Mouse (Mus musculus): ENCODE measurements around the gene Bicc1. TPM values are rescaled to one million over a fixed set of nuclear protein-coding genes. Genes with fewer than 3 reads are reported as not detected.

The Bicc1 gene
- total and polyA plus RNA-seq, 2 experiments, result 0.75 to 1.7 TPM

- Histone ChIP-seq H3K79me2 (ENCODE audit: control insufficient read depth, insufficient read depth, low read length) (no peaks in the 10 kb centered on the region), H3K4me3 (ENCODE audit: insufficient read depth, low read depth, low read length) (no peak overlapping the region), H3K4me1 (ENCODE audit: control insufficient read depth, insufficient read depth, low read length) (no peaks in the 10 kb centered on the region), H3K27me3 (ENCODE audit: control insufficient read depth, insufficient read depth, low read length) (no peaks in the 10 kb centered on the region), H3K36me3 (ENCODE audit: control insufficient read depth, insufficient read depth, low read length) (no peaks in the 10 kb centered on the region), H3K9ac (ENCODE audit: low read depth, low read length) (no peak overlapping the region), H3K27ac (replicated peaks; ENCODE audit: insufficient read depth, low read depth, low read length) (no peak overlapping the region)
- DNase-seq (ENCODE audit: extremely low read depth, low read depth, low spot score), result no peak
- 93% methylated on average over 8 of the region's 8 CpGs for whole genome bisulfite sequencing
- TF ChIP-seq CTCF (IDR thresholded peaks at IDR 0.05; ENCODE audit: low read depth, low read length), result no peak
- no peak for TF ChIP-seq POLR2A (IDR thresholded peaks at IDR 0.05; ENCODE audit: extremely low read depth, insufficient read depth, low read length)
Measured at GRCm38 (mm10) chr10:71094707-71095254, 64.7 kb downstream of the Bicc1 start.

DNA sequence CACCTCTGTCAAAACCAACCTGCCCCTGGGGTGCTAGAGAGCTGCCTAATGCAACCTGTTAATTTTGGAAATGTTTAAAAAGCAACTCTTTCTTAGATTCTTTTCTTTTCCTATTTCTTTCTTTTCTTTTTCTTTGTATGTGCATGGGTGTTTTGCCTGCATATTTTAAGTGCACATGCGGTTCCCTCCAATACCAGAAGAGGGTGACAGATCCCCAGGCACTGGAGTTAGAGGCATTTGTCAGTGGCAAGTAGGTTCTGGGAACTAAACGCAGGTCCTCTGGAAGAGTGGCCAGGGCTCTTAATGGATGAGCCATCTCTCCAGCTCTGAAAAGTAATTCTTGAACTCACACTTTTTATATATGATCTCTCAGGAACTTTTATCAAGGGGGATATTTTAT is 66.2 kb downstream of the Bicc1 start:
- WGBS, result 93% methylated on average over 2 of the region's 2 CpGs
- Histone ChIP-seq H3K4me3 (ENCODE audit: insufficient read depth, low read depth, low read length) (no peak overlapping the region), H3K4me1 (ENCODE audit: control insufficient read depth, insufficient read depth, low read length) (no peaks in the 10 kb centered on the region), H3K79me2 (ENCODE audit: control insufficient read depth, insufficient read depth, low read length) (no peaks in the 10 kb centered on the region), H3K27me3 (ENCODE audit: control insufficient read depth, insufficient read depth, low read length) (no peaks in the 10 kb centered on the region), H3K9ac (ENCODE audit: low read depth, low read length) (no peak overlapping the region), H3K27ac (replicated peaks; ENCODE audit: insufficient read depth, low read depth, low read length) (no peak overlapping the region), H3K36me3 (ENCODE audit: control insufficient read depth, insufficient read depth, low read length) (no peaks in the 10 kb centered on the region)
- TF ChIP-seq POLR2A (IDR thresholded peaks at IDR 0.05; ENCODE audit: extremely low read depth, insufficient read depth, low read length) (no peak), CTCF (IDR thresholded peaks at IDR 0.05; ENCODE audit: low read depth, low read length) (no peak)
- DNase-seq (ENCODE audit: extremely low read depth, low read depth, low spot score), result no peak

- no peaks in the 10 kb centered on the region for H3K79me2 ChIP-seq (ENCODE audit: control insufficient read depth, insufficient read depth, low read length)
- H3K4me1 ChIP-seq (ENCODE audit: control insufficient read depth, insufficient read depth, low read length), result no peaks in the 10 kb centered on the region
- H3K9ac ChIP-seq (ENCODE audit: low read depth, low read length), result no peak overlapping the region
- no peak overlapping the region for H3K27ac ChIP-seq (replicated peaks; ENCODE audit: insufficient read depth, low read depth, low read length)
- no peaks in the 10 kb centered on the region for H3K36me3 ChIP-seq (ENCODE audit: control insufficient read depth, insufficient read depth, low read length)
- no peak for DNase-seq (ENCODE audit: extremely low read depth, low read depth, low spot score)
- TF ChIP-seq POLR2A (IDR thresholded peaks at IDR 0.05; ENCODE audit: extremely low read depth, insufficient read depth, low read length), result no peak
- TF ChIP-seq CTCF (IDR thresholded peaks at IDR 0.05; ENCODE audit: low read depth, low read length), result no peak
- WGBS, result 63% methylated on average over 4 of the region's 4 CpGs
- no peaks in the 10 kb centered on the region for H3K27me3 ChIP-seq (ENCODE audit: control insufficient read depth, insufficient read depth, low read length)
- H3K4me3 ChIP-seq (ENCODE audit: insufficient read depth, low read depth, low read length), result no peak overlapping the region
Measured at GRCm38 (mm10) chr10:71087359-71087716, 72.2 kb downstream of the Bicc1 start.

DNA sequence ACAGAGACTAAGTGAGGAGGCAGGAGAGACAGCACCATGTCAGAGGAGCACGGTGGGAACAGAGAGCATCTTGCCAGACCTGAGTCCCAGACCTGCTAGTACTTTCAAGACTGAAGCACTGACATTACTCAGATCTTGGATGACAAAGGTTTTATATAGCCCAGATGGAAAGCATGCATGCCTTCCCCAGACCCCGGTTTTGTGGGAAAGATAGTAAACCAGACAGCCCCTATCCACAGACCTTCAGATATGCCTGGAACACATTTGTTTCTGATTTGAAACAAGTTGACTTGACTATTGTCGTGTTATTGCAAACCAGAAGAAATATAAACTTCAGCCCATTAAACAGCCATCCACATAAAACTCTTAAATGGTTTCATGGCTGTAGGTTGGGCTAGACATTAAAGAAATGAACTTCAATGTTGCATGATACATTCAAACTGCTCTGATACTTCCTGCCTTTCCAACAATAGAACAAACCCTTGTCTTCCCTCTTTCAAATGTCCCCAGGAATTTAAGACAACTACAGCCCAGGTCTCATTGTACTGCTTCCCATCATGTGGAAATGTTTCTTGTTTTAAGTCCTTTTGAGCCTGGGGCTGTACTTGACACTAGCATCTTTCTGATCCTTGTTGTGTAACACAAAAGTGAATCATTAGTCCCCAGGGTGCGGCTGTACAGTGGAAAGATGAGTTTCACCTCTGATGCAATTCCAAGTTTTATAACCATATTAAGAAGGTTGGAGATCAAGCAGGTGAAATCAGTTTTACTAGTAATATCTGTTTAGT is 72.7 kb downstream of the Bicc1 start:
- Histone ChIP-seq H3K79me2 (ENCODE audit: control insufficient read depth, insufficient read depth, low read length) (no peaks in the 10 kb centered on the region), H3K9ac (ENCODE audit: low read depth, low read length) (no peak overlapping the region), H3K27ac (replicated peaks; ENCODE audit: insufficient read depth, low read depth, low read length) (no peak overlapping the region), H3K4me3 (ENCODE audit: insufficient read depth, low read depth, low read length) (no peak overlapping the region), H3K27me3 (ENCODE audit: control insufficient read depth, insufficient read depth, low read length) (no peaks in the 10 kb centered on the region), H3K36me3 (ENCODE audit: control insufficient read depth, insufficient read depth, low read length) (no peaks in the 10 kb centered on the region), H3K4me1 (ENCODE audit: control insufficient read depth, insufficient read depth, low read length) (no peaks in the 10 kb centered on the region)
- no peak for TF ChIP-seq CTCF (IDR thresholded peaks at IDR 0.05; ENCODE audit: low read depth, low read length)
- no peak for TF ChIP-seq POLR2A (IDR thresholded peaks at IDR 0.05; ENCODE audit: extremely low read depth, insufficient read depth, low read length)
- DNase-seq (ENCODE audit: extremely low read depth, low read depth, low spot score), result no peak
- 74% methylated on average over 4 of the region's 4 CpGs for WGBS

DNA sequence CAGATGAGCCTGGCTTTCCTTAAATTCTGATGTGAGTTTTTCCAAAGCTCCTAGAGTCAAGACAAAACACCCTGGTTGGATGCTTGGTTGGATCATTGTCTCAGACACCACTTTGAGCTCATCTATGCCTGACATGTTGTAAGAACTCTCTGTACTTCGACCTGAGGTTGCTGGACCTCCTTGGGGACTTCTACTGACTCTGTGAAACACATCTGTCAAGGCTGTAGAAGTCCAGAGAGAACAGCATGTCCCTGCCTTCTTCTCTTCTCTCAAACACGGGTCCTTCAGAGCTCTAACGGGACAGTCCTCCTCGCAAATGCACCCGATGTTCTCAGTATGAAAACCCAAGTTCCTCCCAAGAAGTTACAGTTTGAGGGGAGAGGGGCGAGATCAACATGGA is 76.5 kb downstream of the Bicc1 start:
- H3K79me2 ChIP-seq (ENCODE audit: control insufficient read depth, insufficient read depth, low read length), result no peaks in the 10 kb centered on the region
- no peak for DNase-seq (ENCODE audit: extremely low read depth, low read depth, low spot score)
- H3K27me3 ChIP-seq (ENCODE audit: control insufficient read depth, insufficient read depth, low read length), result no peaks in the 10 kb centered on the region
- no peaks in the 10 kb centered on the region for H3K4me1 ChIP-seq (ENCODE audit: control insufficient read depth, insufficient read depth, low read length)
- TF ChIP-seq POLR2A (IDR thresholded peaks at IDR 0.05; ENCODE audit: extremely low read depth, insufficient read depth, low read length), result no peak
- TF ChIP-seq CTCF (IDR thresholded peaks at IDR 0.05; ENCODE audit: low read depth, low read length), result no peak
- WGBS, result 82% methylated on average over 6 of the region's 6 CpGs
- no peak overlapping the region for H3K4me3 ChIP-seq (ENCODE audit: insufficient read depth, low read depth, low read length)
- no peak overlapping the region for H3K27ac ChIP-seq (replicated peaks; ENCODE audit: insufficient read depth, low read depth, low read length)
- H3K36me3 ChIP-seq (ENCODE audit: control insufficient read depth, insufficient read depth, low read length), result no peaks in the 10 kb centered on the region
- no peak overlapping the region for H3K9ac ChIP-seq (ENCODE audit: low read depth, low read length)

- H3K4me1 ChIP-seq (ENCODE audit: control insufficient read depth, insufficient read depth, low read length), result no peaks in the 10 kb centered on the region
- WGBS, result 91% methylated on average over 5 of the region's 5 CpGs
Measured at GRCm38 (mm10) chr10:71078856-71079255, 80.6 kb downstream of the Bicc1 start.

More at GRCm38 (mm10) chr10:71078856-71079255, 80.6 kb downstream of the Bicc1 start:
- H3K79me2 ChIP-seq (ENCODE audit: control insufficient read depth, insufficient read depth, low read length), result no peaks in the 10 kb centered on the region
- H3K27me3 ChIP-seq (ENCODE audit: control insufficient read depth, insufficient read depth, low read length), result no peaks in the 10 kb centered on the region
- H3K36me3 ChIP-seq (ENCODE audit: control insufficient read depth, insufficient read depth, low read length), result no peaks in the 10 kb centered on the region
- H3K27ac ChIP-seq (replicated peaks; ENCODE audit: insufficient read depth, low read depth, low read length), result no peak overlapping the region
- no peak overlapping the region for H3K4me3 ChIP-seq (ENCODE audit: insufficient read depth, low read depth, low read length)
- TF ChIP-seq CTCF (IDR thresholded peaks at IDR 0.05; ENCODE audit: low read depth, low read length) (no peak), POLR2A (IDR thresholded peaks at IDR 0.05; ENCODE audit: extremely low read depth, insufficient read depth, low read length) (no peak)
- no peak for DNase-seq (ENCODE audit: extremely low read depth, low read depth, low spot score)
- no peak overlapping the region for H3K9ac ChIP-seq (ENCODE audit: low read depth, low read length)
